Mouse (Mus musculus) C2C12 (cell line): ENCODE measurements around the gene Gm3020.
"Not testable (repeated sequence)": the region's sequence is repeated elsewhere in the genome, so short reads cannot be mapped to it uniquely, and the experiment has no call there.

Source experiments
- CTCF ChIP-seq: IDR thresholded peaks from one replicate; pipeline ENCODE4 v1.5.1; 2011; ENCODE audit not compliant: control insufficient read depth, insufficient read depth, insufficient read length
- MAX ChIP-seq: IDR thresholded peaks from one replicate; pipeline ENCODE4 v1.6.1; 2011; ENCODE audit warnings: mild to moderate bottlenecking, control low read depth
- USF1 ChIP-seq: IDR thresholded peaks from one replicate; pipeline ENCODE4 v1.6.1; 2011; ENCODE audit warnings: low read depth, mild to moderate bottlenecking, control low read depth, moderate library complexity

DNA sequence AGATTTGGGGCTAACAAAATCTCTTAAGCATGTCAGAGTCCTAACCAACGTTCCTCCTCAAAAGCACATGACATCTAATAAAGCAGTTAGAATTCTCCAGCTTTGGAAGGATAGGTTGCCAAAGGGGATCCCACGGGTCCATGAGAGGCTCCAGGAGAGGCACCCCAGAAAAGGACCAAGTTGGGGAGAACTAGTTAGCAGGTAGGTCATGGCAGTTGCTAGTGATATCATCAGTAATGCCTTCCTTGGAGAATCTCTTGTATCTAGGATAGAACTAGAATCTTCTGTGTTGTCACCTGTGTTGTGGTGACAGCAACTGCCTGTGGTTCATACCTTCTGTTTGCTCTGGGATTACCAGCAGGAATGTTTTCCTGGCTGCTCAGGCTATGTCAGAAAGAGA is 17.6 kb upstream of the Gm3020 start, which contains the start of gene Gm3012:
- not testable (repeated sequence) for TF ChIP-seq CTCF, USF1, MAX
